Comparison of ENCODE assay signal across 13 mouse cellular contexts in the genomic region with DNA sequence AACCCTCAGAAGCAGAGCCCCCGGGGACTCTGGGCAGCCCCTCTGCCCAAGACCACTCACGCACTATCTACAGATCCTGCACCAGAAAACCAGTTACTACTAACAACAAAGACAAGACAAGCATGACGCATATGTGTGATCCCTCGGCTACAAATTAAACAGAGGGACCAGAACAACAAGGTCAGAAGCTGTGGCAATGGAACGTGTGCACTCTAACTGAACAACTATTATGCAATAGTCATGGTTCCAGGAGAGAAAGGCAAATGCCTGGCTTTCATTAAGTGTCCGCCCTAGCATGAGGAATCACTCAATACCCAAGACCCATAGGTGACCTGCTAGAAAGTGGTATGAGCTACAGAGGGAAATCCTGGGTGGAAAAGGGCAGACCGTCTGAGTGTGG. TPM values are rescaled to one million over a fixed set of nuclear protein-coding genes. Genes with fewer than 3 reads are reported as not detected.
DNase-seq lines count a peak whose midpoint lies in the region; ATAC-seq and TF ChIP-seq lines count a peak whose summit lies in the region.
"Had no signal": no experiment of that assay in that cellular context is flagged by ENCODE, and none has a peak within 500 bp of the region (broad histone marks: within the 10 kb centered on the region; RNA-seq: fewer than 3 reads in every experiment).

No protein-coding gene starts in this region.

- no peak for TF ChIP-seq CTCF in layer of hippocampus, adult 2 months (conservative IDR thresholded peaks at IDR 0.05)

- 0 out of 2 replicates have a peak overlapping the region, but pooled peaks have one; percentile 19 for H3K27ac ChIP-seq in forebrain, embryonic 12.5 days
- H3K27ac ChIP-seq in forebrain, embryonic 15.5 days (replicated peaks), result no peak overlapping the region
- peak overlapping the region; percentile 49 for H3K27ac ChIP-seq in layer of hippocampus, adult 2 months
- H3K27ac ChIP-seq in liver, embryonic 13.5 days, result peak overlapping the region; percentile 99
- H3K27ac ChIP-seq: embryonic facial prominence, embryonic 12.5 days; neural tube, embryonic 12.5 days had no signal

- H3K27me3 ChIP-seq in forebrain, embryonic 12.5 days, result no peaks in the 10 kb centered on the region
- H3K27me3 ChIP-seq in forebrain, embryonic 15.5 days, result no peaks in the 10 kb centered on the region
- H3K27me3 ChIP-seq in liver, embryonic 13.5 days, result no peaks in the 10 kb centered on the region
- H3K27me3 ChIP-seq: embryonic facial prominence, embryonic 12.5 days; neural tube, embryonic 12.5 days had no signal

- H3K9me3 ChIP-seq in forebrain, embryonic 12.5 days, result no peaks in the 10 kb centered on the region
- H3K9me3 ChIP-seq in forebrain, embryonic 15.5 days, result no peaks in the 10 kb centered on the region
- H3K9me3 ChIP-seq in liver, embryonic 13.5 days (replicated peaks), result no peaks in the 10 kb centered on the region
- H3K9me3 ChIP-seq: embryonic facial prominence, embryonic 12.5 days; neural tube, embryonic 12.5 days had no signal

- H3K4me2 ChIP-seq in forebrain, embryonic 12.5 days, result no peak overlapping the region
- no peak overlapping the region for H3K4me2 ChIP-seq in forebrain, embryonic 15.5 days (replicated peaks)
- peak overlapping the region; percentile 85 for H3K4me2 ChIP-seq in liver, embryonic 13.5 days
- H3K4me2 ChIP-seq: embryonic facial prominence, embryonic 12.5 days; neural tube, embryonic 12.5 days had no signal

- no peak overlapping the region for H3K9ac ChIP-seq in forebrain, embryonic 12.5 days
- no peak overlapping the region for H3K9ac ChIP-seq in forebrain, embryonic 15.5 days (replicated peaks)
- peak overlapping the region; percentile 86 for H3K9ac ChIP-seq in liver, embryonic 13.5 days
- H3K9ac ChIP-seq: embryonic facial prominence, embryonic 12.5 days; neural tube, embryonic 12.5 days had no signal

- peaks cover 71% of the 10 kb centered on the region for H3K36me3 ChIP-seq in forebrain, embryonic 12.5 days (replicated peaks)
- H3K36me3 ChIP-seq in forebrain, embryonic 15.5 days, result peaks cover 18% of the 10 kb centered on the region
- peaks cover 28% of the 10 kb centered on the region for H3K36me3 ChIP-seq in liver, embryonic 13.5 days

- 82% methylated on average over 7 of the region's 7 CpGs for WGBS in forebrain, embryonic 12.5 days
- WGBS in forebrain, embryonic 15.5 days, result 93% methylated on average over 7 of the region's 7 CpGs
- WGBS in liver, embryonic 13.5 days (ENCODE audit: insufficient replicate concordance), result 67% methylated on average over 7 of the region's 7 CpGs

- H3K4me3 ChIP-seq in forebrain, embryonic 12.5 days (replicated peaks), result no peak overlapping the region
- H3K4me3 ChIP-seq in forebrain, embryonic 15.5 days, result no peak overlapping the region
- H3K4me3 ChIP-seq in layer of hippocampus, adult 2 months, result no peak overlapping the region
- H3K4me3 ChIP-seq in liver, embryonic 13.5 days (replicated peaks), result peak overlapping the region; percentile 76
- H3K4me3 ChIP-seq: embryonic facial prominence, embryonic 12.5 days; neural tube, embryonic 12.5 days had no signal

- peaks cover 22% of the 10 kb centered on the region for H3K4me1 ChIP-seq in forebrain, embryonic 12.5 days
- H3K4me1 ChIP-seq in forebrain, embryonic 15.5 days, result peaks cover 25% of the 10 kb centered on the region
- peaks cover 91% of the 10 kb centered on the region for H3K4me1 ChIP-seq in liver, embryonic 13.5 days (replicated peaks)

- no peak for ATAC-seq in forebrain, embryonic 12.5 days (ENCODE audit: low FRiP score)
- no peak for ATAC-seq in forebrain, embryonic 15.5 days (replicated peaks)
- no peak for ATAC-seq in liver, embryonic 13.5 days (ENCODE audit: low read depth)
- ATAC-seq: midbrain, embryonic 16.5 days had no signal

- no peak for DNase-seq in layer of hippocampus, adult 2 months (ENCODE audit: low spot score in 2 of 2)
- no peak for DNase-seq in layer of hippocampus, adult 9-10 months (ENCODE audit: low spot score)
- DNase-seq in NIH3T3 (ENCODE audit: low read depth), result peak; percentile 12
- DNase-seq in liver, embryonic 13.5 days, result no peak
- DNase-seq in urinary bladder, postnatal 14 days (ENCODE audit: low spot score), result no peak
- no peak for DNase-seq in adrenal gland, adult 18-20 months (ENCODE audit: low spot score in 2 of 2)
- DNase-seq: cerebellum, adult 9-10 months; lung, postnatal 4 days had no signal

RNA-seq across cellular contexts. Expression of a gene that starts 36.6 kb away (rescaled TPM):
- polyA plus RNA-seq in forebrain, embryonic 12.5 days (2016; fragmentation: Nextera tagmentation; extraction: Ambion mirVana), result 41.7 and 47.7 TPM in 2 replicates
- polyA plus RNA-seq in forebrain, embryonic 15.5 days (2015; fragmentation: Nextera tagmentation; extraction: Ambion mirVana), result 27.8 and 34.8 TPM in 2 replicates
- 10 to 100 TPM; 42.3 to 54.8 TPM for total RNA-seq in layer of hippocampus, adult 2 months (2021)
- 19.1 and 21.4 TPM in 2 replicates for polyA plus RNA-seq in liver, embryonic 13.5 days (2015; fragmentation: Nextera tagmentation; extraction: Ambion mirVana)
- total RNA-seq in adrenal gland, adult 18-20 months (2021), result 10 to 100 TPM; 41.2 to 71.7 TPM
